Mouse (Mus musculus): ENCODE results near the gene Agl.
A peak's percentile ranks its signal among the peaks of the same experiment; 100 is the strongest.

The Agl gene

DNA sequence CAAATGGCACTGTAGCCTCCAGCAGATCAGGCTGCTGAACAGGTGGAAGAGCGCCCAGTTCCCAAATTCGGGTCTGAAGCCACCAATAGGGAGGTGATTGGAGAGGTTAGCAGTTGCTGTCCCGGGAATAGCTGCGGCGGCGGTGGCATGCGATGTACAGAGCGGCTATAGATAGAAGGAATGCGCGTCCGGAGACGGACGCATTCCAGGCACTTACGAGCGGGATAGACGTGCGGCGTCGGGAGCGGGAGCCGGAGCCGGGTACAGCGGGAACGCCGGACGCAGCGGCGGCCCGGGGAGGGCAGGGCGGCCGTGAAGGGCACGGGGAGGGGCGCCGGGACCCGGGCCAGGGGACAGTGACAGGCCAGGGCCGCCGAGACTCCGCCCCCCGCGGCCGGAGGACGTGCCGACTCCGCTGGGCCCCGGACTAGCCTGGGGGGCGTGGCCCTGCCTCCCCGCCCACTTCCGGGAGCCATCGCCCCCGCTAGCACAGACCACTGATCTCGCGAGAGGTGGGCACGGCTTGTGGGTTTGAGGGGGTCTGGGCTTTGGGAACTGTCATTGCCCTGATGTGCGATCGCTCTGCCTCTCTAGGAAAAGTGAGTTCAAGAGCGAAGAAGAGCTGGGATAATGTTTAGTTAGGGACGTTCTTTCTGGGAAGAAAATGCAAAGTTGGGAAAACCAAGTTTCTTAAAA lies at the start of gene Agl:
Agl (minus strand) TSS at position 356 of the 696 bp plus-strand sequence.
- peak; percentile 95 for DNase-seq (ENCODE audit: low spot score)

DNA sequence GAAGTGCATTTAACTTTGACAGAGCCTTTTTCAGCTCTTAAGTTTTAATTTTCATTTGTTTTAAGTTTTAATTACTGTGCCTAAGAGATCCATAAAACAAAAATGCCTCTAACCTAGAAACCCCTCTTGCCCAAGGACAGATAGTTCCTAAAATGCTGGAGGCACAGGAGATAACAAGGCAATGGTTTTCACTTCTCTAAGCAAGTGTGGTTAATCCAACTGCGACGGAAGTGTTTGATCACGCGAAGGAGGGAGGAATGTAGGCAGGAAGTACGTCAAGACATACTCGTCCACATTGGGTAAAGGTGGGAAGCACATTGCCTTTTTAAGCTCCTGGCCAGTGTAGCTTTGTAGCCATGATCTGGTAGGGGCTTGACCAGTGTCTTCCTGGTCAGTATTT lies 49.6 kb upstream of the Agl start:
- no peak for DNase-seq (ENCODE audit: low spot score)

GRCm38 (mm10) chr3:116852421-116852820 lies 44.5 kb upstream of the Agl start:
- no peak for DNase-seq (ENCODE audit: low spot score)

- no peak for DNase-seq (ENCODE audit: low spot score)
These were observed 42.4 kb upstream of the Agl start for GRCm38 (mm10) chr3:116850376-116850775.

- peak; percentile 14 for DNase-seq (ENCODE audit: low spot score)
These were observed 41.0 kb upstream of the Agl start for GRCm38 (mm10) chr3:116848936-116849335.

DNA sequence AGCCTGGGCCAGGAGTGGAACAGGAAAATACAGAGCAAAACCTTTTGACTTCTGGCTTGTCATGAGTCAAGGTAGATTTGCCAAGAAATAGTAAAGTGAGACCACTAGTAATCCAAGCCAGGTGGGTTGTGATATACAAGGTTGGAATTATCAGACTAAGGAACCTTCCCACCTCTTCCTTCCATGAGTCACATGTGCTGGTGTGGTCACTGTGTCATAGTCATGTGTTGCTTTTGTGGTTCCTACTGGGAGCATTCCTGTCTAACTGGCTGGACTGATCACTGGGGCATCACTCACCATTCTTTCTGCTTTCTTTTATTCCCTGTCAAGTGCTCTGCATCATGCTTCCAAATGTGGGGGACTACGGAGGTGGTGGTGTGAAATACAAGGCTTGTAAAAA lies 40.1 kb upstream of the Agl start:
- DNase-seq (ENCODE audit: low spot score), result no peak

- DNase-seq (ENCODE audit: low spot score), result no peak
These were observed 38.1 kb upstream of the Agl start for GRCm38 (mm10) chr3:116846084-116846483.

GRCm38 (mm10) chr3:116844880-116845579 lies 37.1 kb upstream of the Agl start:
- no peak for DNase-seq (ENCODE audit: low spot score)

DNA sequence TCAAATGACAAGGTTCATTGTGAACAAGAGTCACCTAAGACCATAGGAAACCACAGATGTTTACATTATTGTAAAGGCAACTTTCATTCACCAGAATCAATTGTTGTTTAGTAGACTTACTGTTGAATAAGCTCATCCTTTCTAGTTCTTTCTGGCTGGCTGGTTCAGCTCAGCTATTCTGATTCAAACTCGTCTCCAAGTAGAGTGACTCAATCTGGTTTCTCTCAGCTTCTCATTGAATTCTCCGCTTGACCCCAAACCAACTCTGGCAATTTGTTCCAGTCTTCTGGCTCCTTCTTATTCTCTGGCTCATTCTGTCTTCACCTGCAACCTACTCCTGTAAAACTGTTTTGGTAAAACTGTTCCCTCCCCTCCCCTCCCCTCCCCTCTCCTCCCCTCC lies 33.3 kb upstream of the Agl start:
- no peak for DNase-seq (ENCODE audit: low spot score)

- no peak for DNase-seq (ENCODE audit: low spot score)
These were observed 28.9 kb upstream of the Agl start for GRCm38 (mm10) chr3:116836681-116837475.

DNA sequence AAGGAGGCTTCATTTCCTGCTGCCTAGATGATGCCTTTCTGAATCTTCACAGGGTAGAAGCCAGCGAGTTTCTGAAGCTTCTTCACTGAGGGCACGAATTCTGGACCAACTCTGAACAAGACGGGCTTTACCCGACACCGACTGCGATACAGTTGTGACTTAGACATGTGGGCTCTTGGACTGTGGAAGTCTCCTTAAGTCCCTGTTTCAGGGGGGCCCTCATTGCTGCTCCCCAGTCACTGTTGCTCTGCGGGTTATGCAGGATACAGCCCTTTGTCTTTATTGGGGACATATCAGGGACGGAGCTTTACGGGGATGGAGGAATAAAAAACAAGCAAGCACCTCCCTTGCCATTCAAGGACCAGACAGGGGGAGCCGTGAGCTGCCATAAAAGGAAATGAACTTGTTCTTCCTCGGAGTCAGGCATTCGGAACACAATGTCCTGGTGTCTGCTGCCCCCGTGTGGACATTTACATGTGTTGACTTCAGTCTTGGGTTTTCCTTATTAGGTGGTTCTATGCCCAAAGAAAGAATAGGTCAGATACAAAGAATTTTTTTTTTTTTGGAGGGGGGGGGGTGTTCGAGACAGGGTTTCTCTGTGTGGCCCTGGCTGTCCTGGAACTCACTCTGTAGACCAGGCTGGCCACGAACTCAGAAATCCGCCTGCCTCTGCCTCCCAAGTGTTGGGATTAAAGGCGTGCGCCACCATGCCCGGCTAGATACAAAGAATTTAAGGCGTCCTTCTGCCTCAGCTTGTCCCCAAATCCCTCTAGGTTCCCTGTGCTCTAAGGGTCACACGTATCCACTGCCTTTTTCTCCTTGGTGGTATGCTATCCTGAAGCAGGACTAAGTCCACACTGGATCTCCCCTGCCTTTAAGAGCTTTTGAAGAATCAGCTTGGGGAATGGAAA lies 28.1 kb upstream of the Agl start:
- DNase-seq (ENCODE audit: low spot score), result peak; percentile 94

GRCm38 (mm10) chr3:116835350-116835749 lies 27.4 kb upstream of the Agl start:
- DNase-seq (ENCODE audit: low spot score), result no peak

DNA sequence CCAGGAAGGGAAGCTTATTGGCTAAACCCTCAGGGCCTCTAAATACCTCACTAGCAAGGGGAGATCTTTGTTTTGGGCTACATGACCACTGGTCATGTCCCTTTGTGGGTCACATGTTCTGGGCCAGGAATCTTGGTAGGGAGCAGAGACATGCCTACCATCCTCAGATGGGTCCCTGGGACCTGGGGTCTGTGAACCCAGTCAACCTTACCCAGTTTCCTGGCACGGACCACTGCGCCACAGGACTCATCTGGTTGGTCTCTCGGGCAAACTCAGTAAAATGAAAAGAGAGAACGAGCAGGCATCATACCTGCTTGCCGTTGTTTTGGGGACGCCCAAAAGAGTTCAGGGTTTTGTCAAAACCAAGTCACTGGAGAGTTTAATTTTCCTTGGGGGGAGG lies 26.3 kb upstream of the Agl start:
- DNase-seq (ENCODE audit: low spot score), result no peak

DNA sequence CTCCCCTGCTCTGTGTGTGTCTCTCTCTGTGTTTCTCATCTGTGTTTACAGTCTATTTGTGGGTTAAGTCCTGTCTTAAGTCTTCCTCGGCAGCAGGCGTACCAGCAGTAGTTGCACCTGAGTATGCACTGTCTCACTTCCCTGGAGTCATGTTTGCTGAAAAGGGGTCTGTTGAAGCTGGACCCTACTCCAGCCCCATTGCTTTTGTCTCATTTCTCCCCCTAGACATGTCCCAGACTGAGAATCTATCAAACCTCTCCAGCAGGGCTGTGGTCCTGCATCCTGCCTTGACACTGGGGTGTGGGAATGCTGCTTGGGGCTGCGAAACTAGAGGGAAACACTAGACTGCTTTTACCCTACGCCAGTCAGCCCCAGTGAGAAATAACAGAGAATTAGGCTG lies 25.5 kb upstream of the Agl start:
- no peak for DNase-seq (ENCODE audit: low spot score)

DNA sequence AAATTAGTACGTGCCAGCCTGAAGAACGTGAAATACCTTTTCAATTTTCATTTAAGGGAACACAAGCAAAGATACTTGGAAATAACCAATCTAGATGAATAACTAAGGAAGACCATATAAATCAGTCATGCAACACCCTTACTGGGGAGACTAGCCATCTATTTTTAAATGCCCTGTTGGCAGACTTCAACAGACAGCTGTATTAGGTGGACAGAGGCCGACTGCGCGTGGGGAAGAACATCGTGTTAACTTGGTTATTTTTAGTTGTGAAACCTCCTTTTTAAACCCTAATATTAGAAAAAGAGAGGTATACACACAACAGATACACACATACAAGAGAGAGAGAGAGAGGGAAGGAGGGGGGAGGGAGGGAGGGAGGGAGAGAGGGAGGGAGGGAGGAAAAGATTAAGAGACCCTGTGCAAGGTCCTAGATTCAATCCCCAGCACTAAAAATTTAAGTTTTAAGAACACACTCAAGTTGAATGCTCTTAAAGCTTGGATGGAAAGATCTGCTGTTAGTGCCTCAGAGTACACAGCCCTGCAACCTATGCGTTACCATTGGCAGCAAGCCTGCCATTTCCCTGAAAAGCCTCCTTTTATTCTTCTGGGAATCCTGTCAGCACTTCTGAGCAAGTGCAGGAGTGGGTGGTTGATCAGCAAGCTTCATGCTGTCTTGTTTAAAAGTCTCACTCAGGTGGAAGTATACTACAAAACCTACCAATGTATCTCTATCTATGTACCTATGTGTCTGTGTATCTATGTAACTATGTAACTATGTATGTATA lies 24.8 kb upstream of the Agl start:
- peak; percentile 32 for DNase-seq (ENCODE audit: low spot score)

DNA sequence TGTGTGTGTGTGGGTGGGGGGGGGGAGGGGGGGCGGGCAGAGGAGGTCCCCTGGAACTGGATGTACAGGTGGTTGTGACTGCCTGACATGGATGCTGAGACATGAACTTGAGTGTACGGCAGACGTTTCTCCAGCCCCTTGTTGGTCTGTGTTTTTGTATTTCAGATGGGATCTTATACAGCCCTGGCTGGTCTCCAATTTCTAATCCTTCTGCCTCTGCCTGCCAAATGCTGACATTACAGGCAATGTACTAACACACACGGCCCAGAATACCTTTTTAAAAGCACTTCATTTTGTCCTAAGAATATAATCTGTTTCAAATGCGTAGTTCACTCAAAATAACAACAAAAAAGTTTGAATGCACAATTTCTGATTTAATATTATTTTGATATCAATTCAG lies 23.4 kb upstream of the Agl start:
- DNase-seq (ENCODE audit: low spot score), result no peak

DNA sequence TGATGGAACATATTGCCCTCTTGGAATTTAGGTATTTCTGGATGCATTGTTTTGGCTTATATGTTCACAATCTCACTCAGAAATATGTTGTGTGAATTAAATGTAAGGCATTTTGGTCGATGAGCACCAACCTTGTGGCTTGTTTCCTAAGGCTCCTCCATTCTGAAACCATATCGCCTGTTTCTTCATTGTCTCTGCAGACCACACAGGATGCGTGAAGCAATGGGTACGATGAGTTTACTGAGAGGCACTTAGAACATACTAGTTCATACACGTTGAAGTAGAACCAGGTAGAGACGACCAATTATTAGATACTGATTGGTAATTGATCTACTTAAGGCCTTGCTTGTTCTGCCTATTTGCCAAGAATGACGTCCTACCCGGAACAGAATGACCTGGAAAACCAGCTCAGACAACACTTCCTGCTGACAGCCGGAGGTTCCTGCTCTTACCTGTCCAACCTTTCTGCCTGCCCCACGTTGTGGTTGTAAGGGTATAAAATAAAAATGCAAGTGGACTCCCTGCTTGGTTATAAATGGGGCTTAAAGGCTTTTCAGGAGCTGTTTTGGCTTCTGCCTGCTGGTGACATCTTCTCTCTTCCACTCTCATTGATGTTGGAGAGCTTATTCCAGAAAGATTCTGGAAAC lies 21.4 kb upstream of the Agl start:
- DNase-seq (ENCODE audit: low spot score), result no peak

- DNase-seq (ENCODE audit: low spot score), result peak; percentile 43
These were observed 18.7 kb upstream of the Agl start for GRCm38 (mm10) chr3:116826471-116827215.

DNA sequence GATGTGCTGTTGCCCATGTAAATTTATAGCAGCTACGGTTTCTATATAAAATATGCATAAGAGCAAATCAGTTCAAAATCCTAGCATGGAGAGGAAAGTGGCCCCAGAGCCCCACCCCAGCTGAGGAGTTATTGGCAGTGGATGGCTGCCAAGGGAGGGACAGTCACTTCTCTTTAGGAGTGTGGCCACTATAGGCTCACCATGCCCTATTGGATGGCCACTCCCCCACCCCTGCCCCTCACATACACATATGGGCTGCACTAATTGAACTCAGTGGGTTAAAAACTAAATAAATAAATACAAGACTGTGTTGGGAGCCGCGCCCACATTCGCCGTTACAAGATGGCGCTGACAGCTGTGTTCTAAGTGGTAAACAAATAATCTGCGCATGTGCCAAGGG lies 9.3 kb upstream of the Agl start:
- DNase-seq (ENCODE audit: low spot score), result no peak

DNA sequence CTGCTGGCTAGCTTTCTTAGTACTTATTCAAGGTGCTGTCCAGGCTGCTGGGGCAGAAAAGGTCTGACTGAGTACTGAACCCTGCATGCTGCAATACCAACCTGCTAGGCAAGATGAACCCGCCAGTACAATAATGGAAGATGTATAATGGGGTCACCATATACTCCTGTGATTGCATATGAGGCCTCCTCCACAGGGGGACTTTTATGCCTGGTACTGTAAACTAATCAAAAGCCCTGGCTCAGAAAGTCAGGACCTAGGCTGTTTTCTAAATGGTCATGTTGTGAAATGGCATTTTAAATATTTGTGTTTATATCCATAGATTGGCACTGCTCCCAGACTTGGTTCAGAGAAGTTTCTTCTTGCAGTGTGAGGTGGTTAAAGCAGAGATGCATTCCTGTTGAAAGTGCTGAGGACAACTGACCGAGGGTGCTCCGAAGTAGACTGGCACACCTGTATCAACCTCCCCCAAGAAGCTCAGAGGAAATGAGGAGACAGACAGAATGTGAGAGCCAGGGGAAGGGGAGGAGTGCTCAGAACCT lies 8.8 kb upstream of the Agl start:
- DNase-seq (ENCODE audit: low spot score), result peak; percentile 42

Measured in adipocyte (in vitro differentiated cells).